Mouse (Mus musculus): Measurements from ENCODE around the gene Glipr2. TPM values are rescaled to one million over a fixed set of nuclear protein-coding genes. Genes with fewer than 3 reads are reported as not detected.

Gene Glipr2
- polyA plus RNA-seq (2015; fragmentation: Nextera tagmentation; extraction: Ambion mirVana) = 71.7 and 73.9 TPM in 2 replicates

GRCm38 (mm10) chr4:43957292-43957845, at the start of gene Glipr2:
TSS of gene Glipr2 (plus strand) at chr4:43957401.
- Histone ChIP-seq H3K4me3 (replicated peaks) (peak within 1 kb of the TSS; percentile 76), H3K4me2 (peak within 1 kb of the TSS; percentile 98), H3K27me3 (peaks cover 13% of the 10 kb centered on the region), H3K36me3 (no peaks in the 10 kb centered on the region), H3K9ac (peak within 1 kb of the TSS; percentile 68), H3K4me1 (peaks cover 30% of the 10 kb centered on the region), H3K27ac (peak within 1 kb of the TSS; percentile 84), H3K9me3 (replicated peaks) (no peaks in the 10 kb centered on the region)
- under 1% methylated on average over 45 of the region's 45 CpGs for WGBS
- ATAC-seq (replicated peaks; ENCODE audit: low FRiP score) = peak; percentile 92

DNA sequence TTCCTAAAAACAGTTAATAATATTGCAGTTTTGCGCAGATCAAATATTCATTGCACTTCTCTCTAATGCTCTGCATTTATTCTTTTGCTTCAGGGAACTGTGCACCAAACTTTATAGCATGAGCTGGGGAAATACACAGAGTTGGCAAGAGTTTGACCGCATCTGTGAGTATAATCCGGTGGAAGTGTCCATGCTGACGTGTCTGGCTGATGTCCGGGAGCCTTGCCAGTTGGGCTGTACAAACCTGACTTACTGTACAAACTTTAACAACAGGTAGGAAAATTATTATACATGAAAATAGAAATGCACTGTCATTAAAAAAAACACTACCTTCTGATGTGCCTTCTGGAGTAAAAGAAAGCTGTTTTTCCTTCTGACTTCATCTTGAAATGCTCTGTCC, 39.0 kb upstream of the Glipr2 start:
- WGBS = 98% methylated on average over 5 of the region's 5 CpGs
- no peak overlapping the region for H3K4me3 ChIP-seq (replicated peaks)
- no peak overlapping the region for H3K27ac ChIP-seq
- no peak for ATAC-seq (replicated peaks; ENCODE audit: low FRiP score)
- H3K36me3 ChIP-seq = peaks cover 34% of the 10 kb centered on the region
- no peak overlapping the region for H3K4me2 ChIP-seq
- H3K9me3 ChIP-seq (replicated peaks) = no peaks in the 10 kb centered on the region
- no peaks in the 10 kb centered on the region for H3K4me1 ChIP-seq
- H3K9ac ChIP-seq = no peak overlapping the region
- no peaks in the 10 kb centered on the region for H3K27me3 ChIP-seq

- no peaks in the 10 kb centered on the region for H3K9me3 ChIP-seq (replicated peaks)
- H3K27me3 ChIP-seq = no peaks in the 10 kb centered on the region
- no peak overlapping the region for H3K4me2 ChIP-seq
- ATAC-seq (replicated peaks; ENCODE audit: low FRiP score) = no peak
- peaks cover 52% of the 10 kb centered on the region for H3K36me3 ChIP-seq
- no peaks in the 10 kb centered on the region for H3K4me1 ChIP-seq
- H3K9ac ChIP-seq = no peak overlapping the region
- H3K4me3 ChIP-seq (replicated peaks) = no peak overlapping the region
- WGBS = 96% methylated on average over 1 of the region's 1 CpGs
- H3K27ac ChIP-seq = no peak overlapping the region
Measured at GRCm38 (mm10) chr4:43920602-43921001, 36.6 kb upstream of the Glipr2 start.

GRCm38 (mm10) chr4:43925125-43925524, 32.1 kb upstream of the Glipr2 start:
- H3K4me3 ChIP-seq (replicated peaks) = no peak overlapping the region
- H3K9ac ChIP-seq = no peak overlapping the region
- H3K27me3 ChIP-seq = no peaks in the 10 kb centered on the region
- no peaks in the 10 kb centered on the region for H3K4me1 ChIP-seq
- peaks cover 73% of the 10 kb centered on the region for H3K36me3 ChIP-seq
- 90% methylated on average over 6 of the region's 6 CpGs for WGBS
- no peak overlapping the region for H3K4me2 ChIP-seq
- H3K27ac ChIP-seq = no peak overlapping the region
- H3K9me3 ChIP-seq (replicated peaks) = no peaks in the 10 kb centered on the region
- no peak for ATAC-seq (replicated peaks; ENCODE audit: low FRiP score)

DNA sequence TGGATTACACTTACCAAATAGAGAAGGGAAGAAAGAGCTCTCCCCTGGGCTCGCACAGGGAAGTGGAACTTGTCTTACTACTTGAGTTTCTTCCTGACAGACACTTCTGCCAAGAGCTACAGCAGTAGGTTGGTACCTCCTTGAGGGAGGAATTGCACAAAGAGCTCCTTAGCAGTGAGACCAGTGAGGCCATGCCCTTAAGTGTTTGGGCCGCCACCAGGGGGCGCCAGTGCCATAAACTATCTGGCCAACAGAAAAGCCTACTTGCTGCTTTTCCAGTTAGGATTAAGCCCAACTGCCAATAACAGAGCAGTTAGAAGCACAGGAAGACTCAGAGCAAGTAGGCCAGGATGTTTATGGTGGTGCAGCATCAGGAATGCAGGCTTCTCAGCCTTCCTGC, 31.4 kb upstream of the Glipr2 start:
- Histone ChIP-seq H3K27me3 (no peaks in the 10 kb centered on the region), H3K9me3 (replicated peaks) (no peaks in the 10 kb centered on the region), H3K4me3 (replicated peaks) (no peak overlapping the region), H3K27ac (no peak overlapping the region), H3K4me1 (no peaks in the 10 kb centered on the region), H3K9ac (no peak overlapping the region), H3K4me2 (no peak overlapping the region), H3K36me3 (peaks cover 76% of the 10 kb centered on the region)
- 15% methylated on average over 3 of the region's 3 CpGs for whole genome bisulfite sequencing
- ATAC-seq (replicated peaks; ENCODE audit: low FRiP score) = 0 out of 2 replicates have a peak, but pooled peaks have one; percentile 25

DNA sequence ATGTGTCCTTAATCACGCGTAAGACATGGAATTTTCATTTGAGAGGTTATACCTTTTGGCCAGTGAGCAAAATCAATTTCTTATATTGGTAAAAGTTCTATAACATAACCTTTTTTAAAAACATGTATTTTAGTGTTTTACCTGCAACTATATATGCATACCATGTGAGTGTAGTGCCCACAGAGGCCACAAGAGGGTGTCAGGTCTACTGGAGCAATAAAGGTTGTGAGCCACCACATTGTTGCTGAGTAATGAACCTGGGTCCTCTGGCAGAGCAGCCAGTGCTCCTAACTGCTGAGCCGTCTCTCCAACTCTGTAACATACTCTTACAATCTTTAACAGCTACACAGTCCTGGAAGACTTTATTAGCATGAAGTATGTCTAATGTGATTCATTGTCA, 29.4 kb upstream of the Glipr2 start:
- peaks cover 91% of the 10 kb centered on the region for H3K36me3 ChIP-seq

DNA sequence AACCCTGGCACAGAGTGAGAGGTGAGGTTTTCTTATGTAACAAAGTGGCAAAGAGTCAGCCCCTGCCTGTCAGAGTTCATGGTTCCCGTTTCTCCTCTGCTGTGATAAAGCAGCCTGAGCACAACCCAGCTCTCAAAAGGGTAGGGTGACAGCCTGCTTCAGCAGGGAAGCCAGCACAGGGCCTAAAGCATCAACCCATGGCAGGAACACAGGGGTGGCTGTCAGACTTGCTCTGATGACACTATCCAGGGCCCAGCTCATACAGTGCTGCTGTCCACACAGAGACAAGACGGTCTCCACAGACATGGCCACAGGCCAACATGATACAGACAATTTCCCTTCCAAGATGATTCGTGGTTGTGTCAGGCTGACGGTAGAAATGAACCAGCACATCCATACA, 25.3 kb upstream of the Glipr2 start:
- Histone ChIP-seq H3K27ac (no peak overlapping the region), H3K36me3 (peaks cover 75% of the 10 kb centered on the region), H3K4me1 (no peaks in the 10 kb centered on the region), H3K4me2 (no peak overlapping the region), H3K27me3 (no peaks in the 10 kb centered on the region), H3K4me3 (replicated peaks) (no peak overlapping the region), H3K9me3 (replicated peaks) (no peaks in the 10 kb centered on the region), H3K9ac (no peak overlapping the region)
- ATAC-seq (replicated peaks; ENCODE audit: low FRiP score) = no peak
- WGBS = 85% methylated on average over 4 of the region's 4 CpGs

More for the DNA sequence above, 29.4 kb upstream of the Glipr2 start:
- Histone ChIP-seq H3K9me3 (replicated peaks) (no peaks in the 10 kb centered on the region), H3K27ac (no peak overlapping the region), H3K4me3 (replicated peaks) (no peak overlapping the region), H3K27me3 (no peaks in the 10 kb centered on the region), H3K4me1 (no peaks in the 10 kb centered on the region), H3K4me2 (no peak overlapping the region), H3K9ac (no peak overlapping the region)
- WGBS = 91% methylated on average over 3 of the region's 3 CpGs
- ATAC-seq (replicated peaks; ENCODE audit: low FRiP score) = no peak

DNA sequence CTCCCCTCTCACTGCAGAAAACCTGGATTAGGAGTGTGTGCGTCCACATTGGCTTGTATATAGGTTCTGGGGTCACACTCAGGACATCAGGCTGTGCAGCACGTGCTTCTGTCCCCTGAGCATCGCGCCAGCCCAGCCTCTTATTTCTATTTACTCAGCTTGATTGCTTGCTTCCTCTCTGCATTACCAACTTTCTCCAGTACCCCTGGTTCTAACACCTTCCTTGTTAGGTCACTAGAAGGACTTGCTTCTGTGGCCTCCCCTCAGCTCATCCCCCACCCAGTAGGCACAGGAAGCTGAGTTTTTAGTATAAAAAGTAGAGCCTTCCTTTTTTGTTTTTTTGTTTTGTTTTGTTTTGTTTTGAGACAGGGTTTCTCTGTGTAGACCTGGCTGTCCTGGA, 21.0 kb upstream of the Glipr2 start:
- 72% methylated on average over 4 of the region's 4 CpGs for WGBS
- Histone ChIP-seq H3K36me3 (peaks cover 62% of the 10 kb centered on the region), H3K27me3 (no peaks in the 10 kb centered on the region)

GRCm38 (mm10) chr4:43936749-43937674, 20.2 kb upstream of the Glipr2 start:
- H3K27me3 ChIP-seq = no peaks in the 10 kb centered on the region
- peaks cover 62% of the 10 kb centered on the region for H3K36me3 ChIP-seq
- H3K4me2 ChIP-seq = no peak overlapping the region
- H3K4me3 ChIP-seq (replicated peaks) = no peak overlapping the region
- ATAC-seq (replicated peaks; ENCODE audit: low FRiP score) = no peak
- no peak overlapping the region for H3K27ac ChIP-seq
- no peaks in the 10 kb centered on the region for H3K9me3 ChIP-seq (replicated peaks)
- H3K9ac ChIP-seq = no peak overlapping the region
- no peaks in the 10 kb centered on the region for H3K4me1 ChIP-seq
- WGBS = 78% methylated on average over 14 of the region's 14 CpGs

More for the DNA sequence above, 21.0 kb upstream of the Glipr2 start:
- H3K27ac ChIP-seq = no peak overlapping the region
- no peak overlapping the region for H3K9ac ChIP-seq
- no peaks in the 10 kb centered on the region for H3K9me3 ChIP-seq (replicated peaks)
- H3K4me1 ChIP-seq = no peaks in the 10 kb centered on the region
- no peak for ATAC-seq (replicated peaks; ENCODE audit: low FRiP score)
- H3K4me2 ChIP-seq = no peak overlapping the region
- no peak overlapping the region for H3K4me3 ChIP-seq (replicated peaks)

- no peaks in the 10 kb centered on the region for H3K27me3 ChIP-seq
- no peak overlapping the region for H3K27ac ChIP-seq
- no peak overlapping the region for H3K4me3 ChIP-seq (replicated peaks)
- no peaks in the 10 kb centered on the region for H3K4me1 ChIP-seq
- H3K4me2 ChIP-seq = no peak overlapping the region
- ATAC-seq (replicated peaks; ENCODE audit: low FRiP score) = no peak
- no peaks in the 10 kb centered on the region for H3K9me3 ChIP-seq (replicated peaks)
- WGBS = 93% methylated on average over 5 of the region's 5 CpGs
- peaks cover 75% of the 10 kb centered on the region for H3K36me3 ChIP-seq
- H3K9ac ChIP-seq = no peak overlapping the region
Measured at GRCm38 (mm10) chr4:43941315-43941714, 15.9 kb upstream of the Glipr2 start.

DNA sequence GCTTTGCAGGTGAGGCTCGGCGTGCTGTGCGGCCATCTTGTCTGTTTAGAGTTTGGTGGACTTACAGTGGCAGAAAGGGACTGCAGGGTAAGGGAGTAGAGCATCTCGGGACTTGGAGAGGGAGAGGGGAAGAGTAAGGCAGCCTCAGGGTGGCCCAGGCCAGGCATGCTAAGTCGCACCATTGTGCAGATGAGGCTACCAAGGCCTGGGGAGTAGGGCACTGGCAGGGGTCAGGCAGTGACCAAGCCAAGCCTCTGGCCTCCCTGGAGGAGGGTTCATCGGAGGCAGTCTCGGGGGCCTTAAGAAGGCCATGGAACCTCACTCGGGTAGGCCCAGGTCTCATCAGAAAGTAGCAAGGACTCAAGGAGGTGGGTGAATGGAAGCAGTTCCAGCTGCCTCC, 14.8 kb upstream of the Glipr2 start:
- Histone ChIP-seq H3K9me3 (replicated peaks) (no peaks in the 10 kb centered on the region), H3K4me3 (replicated peaks) (no peak overlapping the region), H3K27me3 (no peaks in the 10 kb centered on the region), H3K27ac (no peak overlapping the region), H3K4me1 (no peaks in the 10 kb centered on the region), H3K4me2 (no peak overlapping the region), H3K36me3 (peaks cover 77% of the 10 kb centered on the region), H3K9ac (no peak overlapping the region)
- ATAC-seq (replicated peaks; ENCODE audit: low FRiP score) = no peak
- 90% methylated on average over 8 of the region's 8 CpGs for WGBS

GRCm38 (mm10) chr4:43947571-43947970, 9.6 kb upstream of the Glipr2 start:
- Histone ChIP-seq H3K9me3 (replicated peaks) (no peaks in the 10 kb centered on the region), H3K4me1 (no peaks in the 10 kb centered on the region), H3K27me3 (no peaks in the 10 kb centered on the region), H3K27ac (no peak overlapping the region), H3K9ac (no peak overlapping the region), H3K36me3 (peaks cover 34% of the 10 kb centered on the region), H3K4me2 (no peak overlapping the region), H3K4me3 (replicated peaks) (no peak overlapping the region)
- no peak for ATAC-seq (replicated peaks; ENCODE audit: low FRiP score)
- WGBS = 93% methylated on average over 2 of the region's 2 CpGs
